Mouse (Mus musculus): Measurements from ENCODE around the gene Siah1a.

DNA sequence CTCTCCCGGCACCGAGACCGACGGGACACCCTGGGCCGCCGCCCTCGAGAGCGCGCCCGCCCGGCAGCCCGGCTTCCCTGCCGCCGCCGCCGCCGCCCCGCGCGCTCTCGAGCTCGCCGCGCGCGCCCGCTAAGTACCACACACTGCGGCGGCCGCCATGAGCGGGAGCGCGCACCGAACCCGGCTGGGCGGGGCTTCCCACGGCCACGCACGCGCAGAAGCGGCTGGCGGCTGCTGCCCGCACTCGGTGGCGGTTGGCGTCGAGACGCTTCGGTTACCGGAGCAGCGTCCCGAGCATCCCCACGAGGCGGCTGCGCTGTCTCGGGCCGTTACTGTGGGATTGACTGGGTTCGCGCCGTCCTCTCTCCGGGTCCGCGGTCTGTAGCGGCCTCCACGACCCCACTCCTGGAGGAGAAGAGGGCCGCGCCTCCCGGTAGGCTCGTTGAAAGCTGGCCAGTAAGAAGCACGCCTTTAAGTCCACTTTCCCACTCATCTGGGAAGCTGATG lies 254 bp upstream of the Siah1a start:
- TF ChIP-seq POLR2A (IDR thresholded peaks at IDR 0.05; ENCODE audit: control insufficient read depth, low read depth, low read length) (peak; percentile 91; the same call in 1 of the 2 replicates), CTCF (IDR thresholded peaks at IDR 0.05; ENCODE audit: control insufficient read depth, insufficient read depth, insufficient replicate concordance, low read depth, low read length) (no peak)

Measured in testis, adult 2 months (tissue).